Mouse (Mus musculus) kidney, adult 11 months (tissue): ENCODE data around the gene Pygo1.

Experiments
- DNase-seq: peaks from one replicate; pipeline ENCODE4 v3.0.0; 2022

The Pygo1 gene

DNA sequence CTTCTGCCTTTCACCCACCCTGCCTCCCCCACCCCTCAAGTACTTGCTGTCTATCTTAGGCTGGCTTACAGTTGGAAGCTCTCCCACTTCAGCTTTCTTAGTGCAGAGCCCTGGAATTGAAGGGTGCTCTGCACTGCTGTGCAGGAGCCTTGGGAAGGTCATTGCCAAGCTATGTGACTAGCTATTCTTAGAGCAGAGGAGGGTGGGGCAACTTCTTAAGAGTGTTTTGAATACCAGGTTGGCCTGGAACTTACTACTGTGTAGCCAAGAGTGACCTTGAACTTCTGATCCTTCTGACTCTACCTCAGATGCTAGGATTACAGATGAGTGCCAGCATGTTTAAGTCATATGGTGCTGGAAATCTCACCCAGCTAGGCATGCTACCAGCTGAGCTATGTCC lies 70.7 kb downstream of the Pygo1 start:
- no peak for DNase-seq

DNA sequence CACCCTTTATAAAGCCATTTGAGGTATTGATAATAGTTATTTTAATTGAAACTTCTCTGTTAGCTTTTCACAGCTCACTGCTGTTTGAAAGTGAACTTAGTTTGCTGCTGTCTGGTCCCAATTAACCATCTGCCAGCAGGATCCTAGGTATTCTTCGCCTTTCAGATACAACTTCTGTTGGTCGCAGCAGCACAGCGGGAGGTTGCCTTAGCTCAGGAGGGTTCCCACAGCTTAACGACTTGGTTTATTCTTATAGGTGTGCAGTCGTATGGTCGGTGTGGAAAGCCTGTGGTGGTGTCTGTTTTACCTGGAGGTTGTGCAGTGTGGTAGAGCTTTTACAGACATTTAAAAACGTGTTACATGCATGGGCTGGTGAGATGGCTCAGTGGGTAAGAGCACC lies 71.4 kb downstream of the Pygo1 start:
- no peak for DNase-seq

DNA sequence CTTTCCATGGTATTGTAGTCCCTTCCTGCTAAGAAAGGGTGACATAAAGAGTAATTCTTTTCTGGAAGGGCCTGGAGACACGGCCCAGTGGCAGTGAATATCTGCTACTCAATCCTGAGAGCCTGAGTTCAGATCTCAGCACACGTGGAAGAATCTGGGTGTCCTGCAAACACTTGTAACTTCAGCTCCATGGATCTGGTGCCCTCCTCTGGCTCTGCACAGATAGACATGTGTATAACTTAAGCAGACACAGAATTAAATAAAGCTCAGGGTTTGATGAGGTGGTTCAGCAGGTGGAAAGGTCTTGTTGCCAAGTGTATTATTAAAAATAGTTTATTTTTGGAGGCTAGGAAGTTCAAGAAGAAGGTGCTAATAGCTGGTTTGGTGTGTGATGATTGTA lies 75.0 kb downstream of the Pygo1 start:
- DNase-seq, result no peak

DNA sequence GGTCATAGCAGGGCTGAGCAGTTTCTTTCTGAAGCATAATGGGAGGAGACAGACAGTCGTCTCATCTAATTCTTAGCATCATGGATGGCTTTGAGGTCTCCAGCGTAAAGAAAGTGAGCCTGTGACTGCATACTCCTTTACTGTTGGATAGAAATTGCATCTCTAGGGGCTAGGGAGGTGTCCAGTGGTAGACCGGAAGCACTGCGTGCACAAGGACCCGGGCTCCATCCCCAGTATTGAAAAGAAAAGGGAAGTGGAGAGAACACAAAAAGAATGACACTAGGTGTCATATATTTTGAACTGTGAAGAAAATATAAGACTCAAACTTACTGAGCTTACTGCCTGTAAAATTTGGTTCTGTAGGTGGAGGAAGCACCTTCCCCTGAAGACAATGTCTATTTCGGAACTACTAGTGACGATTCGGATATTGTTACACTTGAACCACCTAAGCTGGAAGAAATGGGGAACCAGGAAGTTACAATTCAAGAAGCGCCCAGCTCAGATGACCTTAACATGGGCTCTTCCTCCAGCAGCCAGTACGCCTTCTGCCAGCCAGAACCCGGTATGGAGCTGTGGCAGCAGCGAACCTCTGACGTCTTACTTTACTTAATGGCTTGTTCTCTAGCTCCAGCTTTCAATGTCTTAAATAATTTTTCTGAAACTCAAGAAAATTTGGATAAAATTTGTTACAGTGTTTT lies 76.0 kb downstream of the Pygo1 start:
- no peak for DNase-seq
